Mouse (Mus musculus): ENCODE measurements around the gene Lsm3. TPM values are rescaled to one million over a fixed set of nuclear protein-coding genes. Genes with fewer than 3 reads are reported as not detected.
A peak's percentile ranks its signal among the peaks of the same experiment; 100 is the strongest.

The Lsm3 gene
- polyA plus RNA-seq, 1 experiment from 2014 or later = 185 TPM

- Histone ChIP-seq H3K36me3 (ENCODE audit: control insufficient read depth, insufficient read depth, low read length) (peaks cover 25% of the 10 kb centered on the region), H3K4me1 (ENCODE audit: control insufficient read depth in 2 of 2, insufficient read depth in 2 of 2, low read length in 2 of 2) (peaks cover 11 to 15% of the 10 kb centered on the region in 2 experiments), H3K4me2 (ENCODE audit: low read length) (peak overlapping the region; percentile 84), H3K27ac (replicated peaks in 1 of 2; ENCODE audit: control insufficient read depth in 1 of 2, insufficient read depth in 1 of 2, low read depth in 2 of 2, low read length in 2 of 2) (peak overlapping the region; percentile 35 to 76), H3K9ac (ENCODE audit: low read length) (peak overlapping the region; percentile 88), H3K9me3 (ENCODE audit: control insufficient read depth, low read length) (no peaks in the 10 kb centered on the region), H3K4me3 (ENCODE audit: control insufficient read depth in 1 of 2, insufficient read depth in 1 of 2, low read depth in 1 of 2, low read length in 2 of 2) (peak overlapping the region; percentile 65 to 89), H3K27me3 (ENCODE audit: control insufficient read depth, insufficient read depth, low read length) (no peaks in the 10 kb centered on the region)
- ATAC-seq (ENCODE audit: insufficient number of reproducible peaks, insufficient read depth, low FRiP score, low read depth) = 0 out of 2 replicates have a peak, but pooled peaks have one; percentile 0
- WGBS = under 1% methylated on average over 27 of the region's 27 CpGs
Observed at GRCm38 (mm10) chr6:91473805-91474440, 41.8 kb upstream of the Lsm3 start.

DNA sequence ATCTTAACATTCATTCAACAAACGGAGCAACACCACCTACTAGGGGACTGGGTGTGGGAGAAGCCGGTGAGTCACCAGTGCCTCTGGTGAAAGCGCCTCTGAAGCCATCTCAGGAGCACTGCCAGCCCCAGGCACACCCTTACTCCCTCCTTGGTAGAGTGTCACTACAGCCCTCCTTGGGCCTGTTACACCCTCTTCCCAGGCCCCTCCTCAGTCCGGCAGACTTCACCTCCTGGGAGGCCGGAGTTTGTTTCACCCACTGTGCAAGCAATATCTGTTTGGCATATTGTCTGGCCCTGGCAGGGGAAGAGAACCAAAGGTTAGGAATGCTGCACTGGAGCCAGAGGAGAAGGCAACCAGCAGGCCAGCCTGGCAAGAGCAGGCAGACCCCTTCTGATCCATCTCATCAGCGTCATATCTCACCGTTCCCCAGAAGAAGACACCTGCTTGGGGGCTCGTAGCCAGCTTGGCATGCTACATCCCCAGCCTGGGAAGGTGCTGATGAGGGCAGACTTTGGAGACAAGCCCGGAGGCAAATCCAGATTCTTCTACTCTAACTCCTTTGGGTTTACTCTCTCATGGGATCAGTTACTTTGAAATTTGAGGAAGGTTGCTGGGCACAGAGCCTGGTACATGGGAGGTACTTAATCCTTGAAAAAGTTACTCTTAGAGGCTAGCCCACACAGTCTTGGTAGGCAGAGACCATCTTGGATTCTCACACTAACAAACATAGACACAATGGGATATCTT lies 41.1 kb upstream of the Lsm3 start:
- Histone ChIP-seq H3K4me2 (ENCODE audit: low read length) (peak overlapping the region; percentile 84), H3K36me3 (ENCODE audit: control insufficient read depth, insufficient read depth, low read length) (peaks cover 29% of the 10 kb centered on the region), H3K9ac (ENCODE audit: low read length) (peak overlapping the region; percentile 88), H3K4me3 (ENCODE audit: control insufficient read depth in 1 of 2, insufficient read depth in 1 of 2, low read depth in 1 of 2, low read length in 2 of 2) (peak overlapping the region; percentile 65 to 89), H3K4me1 (ENCODE audit: control insufficient read depth in 2 of 2, insufficient read depth in 2 of 2, low read length in 2 of 2) (peaks cover 11 to 15% of the 10 kb centered on the region in 2 experiments), H3K9me3 (ENCODE audit: control insufficient read depth, low read length) (no peaks in the 10 kb centered on the region), H3K27me3 (ENCODE audit: control insufficient read depth, insufficient read depth, low read length) (no peaks in the 10 kb centered on the region), H3K27ac (replicated peaks in 1 of 2; ENCODE audit: control insufficient read depth in 1 of 2, insufficient read depth in 1 of 2, low read depth in 2 of 2, low read length in 2 of 2) (no peak overlapping the region)
- WGBS = 54% methylated on average over 9 of the region's 9 CpGs
- no peak for ATAC-seq (ENCODE audit: insufficient number of reproducible peaks, insufficient read depth, low FRiP score, low read depth)

GRCm38 (mm10) chr6:91476541-91476940 lies 39.2 kb upstream of the Lsm3 start:
- no peak for ATAC-seq (ENCODE audit: insufficient number of reproducible peaks, insufficient read depth, low FRiP score, low read depth)
- peaks cover 11 to 15% of the 10 kb centered on the region in 2 experiments for H3K4me1 ChIP-seq (ENCODE audit: control insufficient read depth in 2 of 2, insufficient read depth in 2 of 2, low read length in 2 of 2)

GRCm38 (mm10) chr6:91483371-91483770 lies 32.4 kb upstream of the Lsm3 start:
- WGBS = 68% methylated on average over 2 of the region's 2 CpGs
- Histone ChIP-seq H3K4me2 (ENCODE audit: low read length) (no peak overlapping the region), H3K36me3 (ENCODE audit: control insufficient read depth, insufficient read depth, low read length) (peaks cover 98% of the 10 kb centered on the region), H3K9ac (ENCODE audit: low read length) (no peak overlapping the region), H3K9me3 (ENCODE audit: control insufficient read depth, low read length) (no peaks in the 10 kb centered on the region), H3K4me3 (ENCODE audit: control insufficient read depth in 1 of 2, insufficient read depth in 1 of 2, low read depth in 1 of 2, low read length in 2 of 2) (no peak overlapping the region), H3K4me1 (ENCODE audit: control insufficient read depth in 2 of 2, insufficient read depth in 2 of 2, low read length in 2 of 2) (peaks cover under 1 to 3% of the 10 kb centered on the region in 2 experiments; a peak in 2 of 4 replicates), H3K27me3 (ENCODE audit: control insufficient read depth, insufficient read depth, low read length) (no peaks in the 10 kb centered on the region), H3K27ac (replicated peaks in 1 of 2; ENCODE audit: control insufficient read depth in 1 of 2, insufficient read depth in 1 of 2, low read depth in 2 of 2, low read length in 2 of 2) (no peak overlapping the region)
- ATAC-seq (ENCODE audit: insufficient number of reproducible peaks, insufficient read depth, low FRiP score, low read depth) = no peak

More at GRCm38 (mm10) chr6:91476541-91476940, 39.2 kb upstream of the Lsm3 start:
- peaks cover 49% of the 10 kb centered on the region for H3K36me3 ChIP-seq (ENCODE audit: control insufficient read depth, insufficient read depth, low read length)
- no peaks in the 10 kb centered on the region for H3K27me3 ChIP-seq (ENCODE audit: control insufficient read depth, insufficient read depth, low read length)
- WGBS = 85% methylated on average over 2 of the region's 2 CpGs
- no peak overlapping the region for H3K4me3 ChIP-seq (ENCODE audit: control insufficient read depth in 1 of 2, insufficient read depth in 1 of 2, low read depth in 1 of 2, low read length in 2 of 2)
- H3K9me3 ChIP-seq (ENCODE audit: control insufficient read depth, low read length) = no peaks in the 10 kb centered on the region
- H3K4me2 ChIP-seq (ENCODE audit: low read length) = no peak overlapping the region
- no peak overlapping the region for H3K9ac ChIP-seq (ENCODE audit: low read length)
- H3K27ac ChIP-seq (replicated peaks in 1 of 2; ENCODE audit: control insufficient read depth in 1 of 2, insufficient read depth in 1 of 2, low read depth in 2 of 2, low read length in 2 of 2) = no peak overlapping the region

DNA sequence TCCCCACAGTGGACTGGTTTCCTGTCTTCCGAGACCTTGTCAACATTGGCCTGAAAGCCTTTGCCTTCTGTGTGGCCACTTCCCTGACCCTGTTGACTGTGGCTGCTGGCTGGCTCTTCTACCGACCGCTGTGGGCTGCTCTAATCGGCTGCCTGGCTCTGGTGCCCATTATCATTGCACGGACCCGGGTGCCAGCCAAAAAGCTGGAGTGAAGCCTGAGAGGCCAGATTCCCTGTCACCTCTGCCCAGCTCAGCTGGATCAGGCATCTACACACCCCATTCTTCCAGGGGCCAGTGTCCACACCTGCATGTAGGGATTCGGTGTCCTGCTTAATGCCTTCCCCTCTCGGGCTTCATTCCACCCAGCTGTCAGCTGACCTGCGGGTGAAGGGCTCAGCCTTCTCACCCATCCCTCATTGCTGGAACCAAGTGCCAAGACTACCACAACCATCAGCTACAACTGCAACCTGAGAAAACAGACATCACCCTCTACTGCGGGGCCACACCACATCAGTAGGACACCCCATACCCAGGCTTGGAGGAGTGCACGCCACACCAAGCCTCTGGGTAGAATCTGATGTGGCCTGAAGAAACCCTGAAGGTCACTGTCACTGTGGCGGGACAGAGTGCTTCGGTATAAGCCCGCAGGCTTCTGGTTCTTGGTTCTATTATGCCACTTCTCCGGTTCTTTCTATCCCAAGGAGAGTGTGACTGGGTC lies 28.8 kb upstream of the Lsm3 start:
- H3K27ac ChIP-seq (replicated peaks in 1 of 2; ENCODE audit: control insufficient read depth in 1 of 2, insufficient read depth in 1 of 2, low read depth in 2 of 2, low read length in 2 of 2) = no peak overlapping the region
- H3K27me3 ChIP-seq (ENCODE audit: control insufficient read depth, insufficient read depth, low read length) = no peaks in the 10 kb centered on the region
- H3K36me3 ChIP-seq (ENCODE audit: control insufficient read depth, insufficient read depth, low read length) = peaks cover 89% of the 10 kb centered on the region
- no peak overlapping the region for H3K4me2 ChIP-seq (ENCODE audit: low read length)
- H3K4me3 ChIP-seq (ENCODE audit: control insufficient read depth in 1 of 2, insufficient read depth in 1 of 2, low read depth in 1 of 2, low read length in 2 of 2) = no peak overlapping the region
- no peaks in the 10 kb centered on the region for H3K9me3 ChIP-seq (ENCODE audit: control insufficient read depth, low read length)
- H3K4me1 ChIP-seq (ENCODE audit: control insufficient read depth in 2 of 2, insufficient read depth in 2 of 2, low read length in 2 of 2) = peaks cover 6 to 7% of the 10 kb centered on the region in 2 experiments; a peak in 2 of 4 replicates
- no peak overlapping the region for H3K9ac ChIP-seq (ENCODE audit: low read length)
- 90% methylated on average over 15 of the region's 15 CpGs for WGBS
- ATAC-seq (ENCODE audit: insufficient number of reproducible peaks, insufficient read depth, low FRiP score, low read depth) = no peak

DNA sequence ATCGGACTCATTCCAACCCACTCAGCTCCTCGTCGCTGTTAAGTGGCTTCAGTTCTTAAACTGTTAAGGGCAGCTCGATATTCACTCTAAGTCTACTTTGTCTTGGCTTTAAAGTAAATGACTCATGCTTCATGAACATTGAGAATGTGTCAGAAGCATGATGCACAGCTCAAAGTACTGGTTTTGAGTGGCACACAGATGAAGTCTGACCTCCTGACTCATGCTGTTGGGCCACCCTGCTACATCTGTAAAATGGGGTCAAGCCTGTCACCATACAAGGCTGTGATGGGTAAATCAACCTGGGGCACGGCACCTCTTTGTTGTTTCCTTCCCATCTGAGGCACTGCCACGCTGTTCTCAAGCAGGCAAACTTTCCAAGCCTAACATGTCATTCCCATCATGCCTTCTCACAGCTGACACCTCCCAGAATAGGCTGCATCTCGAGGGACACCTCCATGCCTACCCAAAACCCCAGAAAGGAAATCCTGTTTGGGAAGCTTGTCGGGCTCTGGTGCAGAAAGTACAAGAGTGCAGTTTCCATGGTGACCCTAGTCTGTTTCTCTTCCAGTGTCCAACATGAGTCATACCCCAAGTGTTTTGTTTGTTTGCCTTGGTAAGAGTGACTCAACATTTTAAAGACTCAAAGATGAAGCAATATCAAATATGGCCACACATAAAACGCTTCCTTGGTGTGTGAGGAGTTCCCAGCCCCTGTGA lies 27.1 kb upstream of the Lsm3 start:
- WGBS = 52% methylated on average over 9 of the region's 9 CpGs
- Histone ChIP-seq H3K4me1 (ENCODE audit: control insufficient read depth in 2 of 2, insufficient read depth in 2 of 2, low read length in 2 of 2) (peaks cover 3 to 7% of the 10 kb centered on the region in 2 experiments; a peak in 1 of 4 replicates), H3K4me2 (ENCODE audit: low read length) (no peak overlapping the region), H3K27ac (replicated peaks in 1 of 2; ENCODE audit: control insufficient read depth in 1 of 2, insufficient read depth in 1 of 2, low read depth in 2 of 2, low read length in 2 of 2) (peak overlapping the region; percentile 16 to 44; a peak in 1 of 4 replicates), H3K9ac (ENCODE audit: low read length) (no peak overlapping the region), H3K36me3 (ENCODE audit: control insufficient read depth, insufficient read depth, low read length) (peaks cover 83% of the 10 kb centered on the region), H3K9me3 (ENCODE audit: control insufficient read depth, low read length) (no peaks in the 10 kb centered on the region), H3K4me3 (ENCODE audit: control insufficient read depth in 1 of 2, insufficient read depth in 1 of 2, low read depth in 1 of 2, low read length in 2 of 2) (no peak overlapping the region), H3K27me3 (ENCODE audit: control insufficient read depth, insufficient read depth, low read length) (no peaks in the 10 kb centered on the region)
- no peak for ATAC-seq (ENCODE audit: insufficient number of reproducible peaks, insufficient read depth, low FRiP score, low read depth)

- H3K4me1 ChIP-seq (ENCODE audit: control insufficient read depth in 2 of 2, insufficient read depth in 2 of 2, low read length in 2 of 2) = peaks cover 3 to 7% of the 10 kb centered on the region in 2 experiments; a peak in 1 of 4 replicates
- peaks cover 82% of the 10 kb centered on the region for H3K36me3 ChIP-seq (ENCODE audit: control insufficient read depth, insufficient read depth, low read length)
- H3K27ac ChIP-seq (replicated peaks in 1 of 2; ENCODE audit: control insufficient read depth in 1 of 2, insufficient read depth in 1 of 2, low read depth in 2 of 2, low read length in 2 of 2) = no peak overlapping the region
- ATAC-seq (ENCODE audit: insufficient number of reproducible peaks, insufficient read depth, low FRiP score, low read depth) = no peak
- WGBS = 81% methylated on average over 10 of the region's 10 CpGs
- no peaks in the 10 kb centered on the region for H3K27me3 ChIP-seq (ENCODE audit: control insufficient read depth, insufficient read depth, low read length)
- no peak overlapping the region for H3K9ac ChIP-seq (ENCODE audit: low read length)
- H3K4me2 ChIP-seq (ENCODE audit: low read length) = no peak overlapping the region
- H3K9me3 ChIP-seq (ENCODE audit: control insufficient read depth, low read length) = no peaks in the 10 kb centered on the region
- no peak overlapping the region for H3K4me3 ChIP-seq (ENCODE audit: control insufficient read depth in 1 of 2, insufficient read depth in 1 of 2, low read depth in 1 of 2, low read length in 2 of 2)
Observed at GRCm38 (mm10) chr6:91489872-91490271, 25.9 kb upstream of the Lsm3 start.

All from heart, embryonic 14.5 days (tissue).